Mouse (Mus musculus): ENCODE data around the gene Ube2l3. TPM values are rescaled to one million over a fixed set of nuclear protein-coding genes. Genes with fewer than 3 reads are reported as not detected.

The Ube2l3 gene
- polyA plus RNA-seq, 1 experiment, result 97.7 TPM

DNA sequence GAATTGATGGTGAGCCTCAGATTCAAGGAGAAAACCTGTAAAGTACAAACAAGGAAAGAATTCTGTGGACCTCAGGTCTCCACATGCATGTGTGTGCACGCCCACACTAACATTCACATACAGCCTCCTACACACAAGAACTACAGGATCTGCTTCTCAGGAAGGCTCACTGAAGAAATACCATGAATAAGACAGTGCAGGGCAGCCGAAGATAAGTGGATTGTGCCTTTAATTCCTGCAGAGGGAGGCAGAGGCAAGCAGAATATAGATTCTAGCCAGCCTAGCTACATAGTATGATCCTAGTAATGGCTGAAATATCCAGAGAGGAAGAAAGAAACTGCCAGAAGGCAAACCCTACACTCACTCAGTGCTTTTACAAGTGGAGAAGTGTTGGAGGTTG lies 472 bp downstream of the Ube2l3 start:
- no peak overlapping the region for H3K27ac ChIP-seq (ENCODE audit: control insufficient read depth, insufficient read depth, low read depth, low read length, poor library complexity)
- WGBS, result 47% methylated on average over 2 of the region's 2 CpGs
- no peak overlapping the region for H3K4me3 ChIP-seq (replicated peaks; ENCODE audit: control insufficient read depth, low read depth, low read length)
- no peak for TF ChIP-seq POLR2A (IDR thresholded peaks at IDR 0.05; ENCODE audit: borderline replicate concordance, control insufficient read depth, low read depth, low read length)
- TF ChIP-seq CTCF (IDR thresholded peaks at IDR 0.05; ENCODE audit: control insufficient read depth, insufficient read depth, low read length), result no peak
- peaks cover 2% of the 10 kb centered on the region for H3K4me1 ChIP-seq (ENCODE audit: control insufficient read depth, insufficient read depth, low read length)

DNA sequence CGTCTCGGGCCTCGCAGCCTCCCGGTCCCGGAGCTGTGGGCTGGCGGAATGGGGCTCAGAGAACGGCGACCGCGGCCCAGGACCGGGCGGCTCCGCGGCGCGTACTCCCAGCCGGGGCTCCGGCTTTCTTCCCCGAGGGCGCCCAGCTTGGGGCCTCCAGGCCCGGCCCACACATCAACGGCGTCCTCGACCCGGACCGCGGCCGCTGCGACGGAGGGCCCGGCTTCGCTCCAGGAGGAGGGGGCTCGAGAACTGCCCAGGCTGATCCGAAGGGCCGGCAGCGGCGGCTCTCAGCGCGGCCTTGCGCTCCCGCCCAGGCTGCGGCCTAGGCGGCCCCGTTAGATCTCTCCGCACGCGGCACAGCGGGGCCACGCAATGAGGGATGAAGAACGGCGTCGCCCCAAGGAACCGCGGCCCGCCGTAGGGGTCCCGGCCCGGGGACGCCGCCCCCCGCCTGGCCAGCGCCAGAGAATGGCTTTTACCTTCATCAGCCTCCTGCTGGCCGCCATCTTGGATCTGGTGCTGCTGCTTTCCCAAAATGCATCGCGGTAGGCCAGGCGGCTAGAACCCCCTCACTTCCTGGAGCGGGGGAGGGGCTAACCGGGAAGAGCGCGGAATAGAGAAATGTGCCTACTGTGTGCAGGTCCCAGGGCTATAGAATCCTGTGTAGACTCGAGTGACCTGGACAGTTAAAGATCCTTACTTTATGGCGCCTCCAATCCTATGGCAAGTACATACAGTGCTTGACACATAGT lies 1.3 kb downstream of the Ube2l3 start:
- H3K4me3 ChIP-seq (replicated peaks; ENCODE audit: control insufficient read depth, low read depth, low read length), result peak overlapping the region; percentile 94
- H3K4me1 ChIP-seq (ENCODE audit: control insufficient read depth, insufficient read depth, low read length), result peaks cover 2% of the 10 kb centered on the region
- under 1% methylated on average over 72 of the region's 72 CpGs for WGBS
- peak overlapping the region; percentile 58 for H3K27ac ChIP-seq (ENCODE audit: control insufficient read depth, insufficient read depth, low read depth, low read length, poor library complexity)
- TF ChIP-seq CTCF (IDR thresholded peaks at IDR 0.05; ENCODE audit: control insufficient read depth, insufficient read depth, low read length) (no peak), POLR2A (IDR thresholded peaks at IDR 0.05; ENCODE audit: borderline replicate concordance, control insufficient read depth, low read depth, low read length) (peak; percentile 80)

DNA sequence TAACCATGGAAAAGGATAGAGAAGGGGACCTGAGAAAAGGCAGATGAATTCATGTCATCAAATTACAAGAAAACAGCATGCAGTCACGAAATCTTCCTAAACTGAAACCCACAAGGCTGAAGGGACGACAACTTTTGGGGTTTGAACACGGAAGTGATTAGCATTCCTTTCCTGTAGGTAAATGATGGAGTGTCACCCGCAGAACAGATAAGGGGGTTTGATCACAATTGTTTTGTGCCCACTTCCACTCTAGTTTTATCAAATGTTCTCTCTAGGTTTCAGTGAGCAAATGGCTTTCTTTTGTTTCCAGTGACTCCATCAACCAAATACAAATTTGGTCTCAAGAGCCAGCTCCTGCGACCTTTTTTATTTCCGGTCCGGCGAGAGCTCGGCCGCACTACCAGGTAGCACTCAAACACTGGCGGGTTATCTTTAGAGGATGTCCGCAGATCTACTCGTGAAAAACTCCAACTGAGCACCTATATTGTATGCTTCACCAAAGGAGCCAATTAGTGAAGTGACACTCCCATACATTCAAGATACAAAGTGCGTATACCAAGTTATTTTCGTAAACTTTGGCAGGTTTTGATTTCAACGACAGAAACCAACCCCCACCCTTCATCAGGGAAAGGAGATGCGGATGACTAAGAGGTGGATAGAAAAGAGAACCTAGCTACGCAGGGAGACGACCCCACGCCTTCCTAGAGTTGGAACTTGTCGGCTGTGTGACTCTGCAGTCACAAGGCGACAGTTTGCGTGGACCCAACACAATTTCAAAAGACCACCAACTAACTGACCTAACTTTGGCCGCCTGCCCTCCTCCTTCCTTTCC lies 2.1 kb downstream of the Ube2l3 start:
- Histone ChIP-seq H3K4me1 (ENCODE audit: control insufficient read depth, insufficient read depth, low read length) (peaks cover 2% of the 10 kb centered on the region), H3K4me3 (replicated peaks; ENCODE audit: control insufficient read depth, low read depth, low read length) (peak overlapping the region; percentile 94), H3K27ac (ENCODE audit: control insufficient read depth, insufficient read depth, low read depth, low read length, poor library complexity) (peak overlapping the region; percentile 58)
- WGBS, result under 1% methylated on average over 24 of the region's 24 CpGs
- TF ChIP-seq POLR2A (IDR thresholded peaks at IDR 0.05; ENCODE audit: borderline replicate concordance, control insufficient read depth, low read depth, low read length) (no peak), CTCF (IDR thresholded peaks at IDR 0.05; ENCODE audit: control insufficient read depth, insufficient read depth, low read length) (no peak)

- H3K4me1 ChIP-seq (ENCODE audit: control insufficient read depth, insufficient read depth, low read length), result no peaks in the 10 kb centered on the region; the same call in 1 of the 2 replicates
- no peak for TF ChIP-seq POLR2A (IDR thresholded peaks at IDR 0.05; ENCODE audit: borderline replicate concordance, control insufficient read depth, low read depth, low read length)
- TF ChIP-seq CTCF (IDR thresholded peaks at IDR 0.05; ENCODE audit: control insufficient read depth, insufficient read depth, low read length), result no peak
- 70% methylated on average over 4 of the region's 4 CpGs for WGBS
- no peak overlapping the region for H3K27ac ChIP-seq (ENCODE audit: control insufficient read depth, insufficient read depth, low read depth, low read length, poor library complexity)
- no peak overlapping the region for H3K4me3 ChIP-seq (replicated peaks; ENCODE audit: control insufficient read depth, low read depth, low read length)
These were observed 8.6 kb downstream of the Ube2l3 start for GRCm38 (mm10) chr16:17193823-17194222.

DNA sequence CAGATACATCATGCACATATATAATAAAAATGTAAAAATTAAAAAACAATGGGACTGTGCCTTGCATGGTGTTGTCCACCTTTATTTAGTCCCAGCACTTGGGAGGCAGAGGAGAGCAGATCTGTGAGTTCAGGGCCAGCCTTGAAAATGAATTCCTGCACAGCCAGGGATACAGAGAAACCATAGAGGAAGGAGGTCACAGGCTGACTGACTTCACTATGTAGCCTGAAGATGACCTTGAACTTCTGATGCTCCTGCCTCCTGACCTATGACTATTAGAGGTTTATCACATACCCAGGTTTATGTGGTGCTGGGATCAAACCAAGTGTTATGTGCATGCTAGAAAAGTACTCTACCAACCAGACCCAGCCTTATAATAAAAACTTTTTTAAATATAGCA lies 17.0 kb downstream of the Ube2l3 start:
- TF ChIP-seq CTCF (IDR thresholded peaks at IDR 0.05; ENCODE audit: control insufficient read depth, insufficient read depth, low read length), result no peak
- TF ChIP-seq POLR2A (IDR thresholded peaks at IDR 0.05; ENCODE audit: borderline replicate concordance, control insufficient read depth, low read depth, low read length), result no peak
- no peak overlapping the region for H3K27ac ChIP-seq (ENCODE audit: control insufficient read depth, insufficient read depth, low read depth, low read length, poor library complexity)
- peaks cover 2% of the 10 kb centered on the region for H3K4me1 ChIP-seq (ENCODE audit: control insufficient read depth, insufficient read depth, low read length)
- H3K4me3 ChIP-seq (replicated peaks; ENCODE audit: control insufficient read depth, low read depth, low read length), result no peak overlapping the region

- no peak overlapping the region for H3K27ac ChIP-seq (ENCODE audit: control insufficient read depth, insufficient read depth, low read depth, low read length, poor library complexity)
- WGBS, result 80% methylated on average over 3 of the region's 3 CpGs
- H3K4me3 ChIP-seq (replicated peaks; ENCODE audit: control insufficient read depth, low read depth, low read length), result no peak overlapping the region
- H3K4me1 ChIP-seq (ENCODE audit: control insufficient read depth, insufficient read depth, low read length), result peaks cover 4% of the 10 kb centered on the region
- TF ChIP-seq CTCF (IDR thresholded peaks at IDR 0.05; ENCODE audit: control insufficient read depth, insufficient read depth, low read length) (no peak), POLR2A (IDR thresholded peaks at IDR 0.05; ENCODE audit: borderline replicate concordance, control insufficient read depth, low read depth, low read length) (no peak)
These were observed 19.4 kb downstream of the Ube2l3 start for GRCm38 (mm10) chr16:17183003-17183402.

- 34% methylated on average over 2 of the region's 2 CpGs for WGBS
- Histone ChIP-seq H3K4me3 (replicated peaks; ENCODE audit: control insufficient read depth, low read depth, low read length) (no peak overlapping the region), H3K4me1 (ENCODE audit: control insufficient read depth, insufficient read depth, low read length) (peaks cover 4% of the 10 kb centered on the region), H3K27ac (ENCODE audit: control insufficient read depth, insufficient read depth, low read depth, low read length, poor library complexity) (peak overlapping the region; percentile 91)
- TF ChIP-seq POLR2A (IDR thresholded peaks at IDR 0.05; ENCODE audit: borderline replicate concordance, control insufficient read depth, low read depth, low read length), result no peak
- TF ChIP-seq CTCF (IDR thresholded peaks at IDR 0.05; ENCODE audit: control insufficient read depth, insufficient read depth, low read length), result no peak
These were observed 20.3 kb downstream of the Ube2l3 start for GRCm38 (mm10) chr16:17182136-17182535.

GRCm38 (mm10) chr16:17181382-17181781 lies 21.1 kb downstream of the Ube2l3 start:
- Histone ChIP-seq H3K4me1 (ENCODE audit: control insufficient read depth, insufficient read depth, low read length) (peaks cover 4% of the 10 kb centered on the region), H3K27ac (ENCODE audit: control insufficient read depth, insufficient read depth, low read depth, low read length, poor library complexity) (peak overlapping the region; percentile 91; the same call in 1 of the 2 replicates), H3K4me3 (replicated peaks; ENCODE audit: control insufficient read depth, low read depth, low read length) (no peak overlapping the region)
- TF ChIP-seq POLR2A (IDR thresholded peaks at IDR 0.05; ENCODE audit: borderline replicate concordance, control insufficient read depth, low read depth, low read length), result no peak
- TF ChIP-seq CTCF (IDR thresholded peaks at IDR 0.05; ENCODE audit: control insufficient read depth, insufficient read depth, low read length), result no peak
- WGBS, result 15% methylated on average over 4 of the region's 4 CpGs

Measured in bone marrow, adult 2 months (tissue).